Mouse (Mus musculus) hematopoietic stem cell, adult 5-6 weeks (primary cell): Measurements from ENCODE around the gene Plekha1. TPM values are rescaled to one million over a fixed set of nuclear protein-coding genes. Genes with fewer than 3 reads are reported as not detected.

Experiments used
- total RNA-seq: library from RNA; stranded (forward); fragments of 172-1452, 232-1000 nt; gene quantifications from 2 replicates; pipeline ENCODE4 v1.2.3, GENCODE M21; 2017

The Plekha1 gene
- total RNA-seq, 1 experiment from 2014 or later, result 20.2 TPM

Other genes with a start within 250 kb of the Plekha1 start
- 1.9 and 3.1 TPM in 2 replicates for gene Btbd16, start 91.7 kb upstream of the Plekha1 start, total RNA-seq
- 1.3 TPM in 1 of 2 replicates, not detected in the other for gene Htra1, start 70.4 kb downstream of the Plekha1 start, total RNA-seq
- not detected in 2 replicates for gene Dmbt1, start 166.3 kb downstream of the Plekha1 start, total RNA-seq